ENCODE assay signal across 16 mouse cellular contexts in genomic region chr2:129210089-129210749, GRCm38 (mm10). TPM values are rescaled to one million over a fixed set of nuclear protein-coding genes. Genes with fewer than 3 reads are reported as not detected.
DNase-seq lines count a peak whose midpoint lies in the region; ATAC-seq and TF ChIP-seq lines count a peak whose summit lies in the region.
"Had no signal": no experiment of that assay in that cellular context is flagged by ENCODE, and none has a peak within 500 bp of the region (broad histone marks: within the 10 kb centered on the region; RNA-seq: fewer than 3 reads in every experiment).

No protein-coding gene starts in this region.

- H3K36me3 ChIP-seq in kidney, adult 2 months (ENCODE audit: control insufficient read depth, insufficient read depth, low read length) = peaks cover 10% of the 10 kb centered on the region
- H3K36me3 ChIP-seq in liver, embryonic 13.5 days = peaks cover 84% of the 10 kb centered on the region
- peaks cover 79% of the 10 kb centered on the region for H3K36me3 ChIP-seq in hindbrain, embryonic 14.5 days (replicated peaks; ENCODE audit: control insufficient read depth, insufficient read depth)

- ATAC-seq in liver, embryonic 13.5 days (ENCODE audit: low read depth) = no peak
- no peak for ATAC-seq in hindbrain, embryonic 14.5 days (ENCODE audit: low FRiP score)
- ATAC-seq: forebrain, embryonic 16.5 days; intestine, embryonic 16.5 days had no signal

- peak; percentile 35 for DNase-seq in adrenal gland, postnatal 10 days
- DNase-seq in adrenal gland, adult (ENCODE audit: inconsistent age in 2 of 2, low spot score in 1 of 2) = no peak
- DNase-seq in kidney, adult 2 months = peak; percentile 59
- no peak for DNase-seq in kidney, postnatal 4 days
- DNase-seq in NIH3T3 (ENCODE audit: low read depth) = peak; percentile 80
- DNase-seq in liver, embryonic 13.5 days = no peak
- no peak for DNase-seq in urinary bladder, postnatal 36 days (ENCODE audit: low spot score in 2 of 2)
- no peak for DNase-seq in hindbrain, embryonic 14.5 days (ENCODE audit: low spot score)
- DNase-seq: cerebellum, postnatal 25 days; heart, adult 2 months; heart, postnatal 10 days had no signal

- no peak for TF ChIP-seq POLR2A in kidney, adult 2 months (IDR thresholded peaks at IDR 0.05; ENCODE audit: low read depth, low read length)

- H3K4me3 ChIP-seq in kidney, adult 2 months (ENCODE audit: insufficient read depth, low read depth, low read length) = no peak overlapping the region
- H3K4me3 ChIP-seq in liver, embryonic 13.5 days (replicated peaks) = no peak overlapping the region
- no peak overlapping the region for H3K4me3 ChIP-seq in hindbrain, embryonic 14.5 days (replicated peaks; ENCODE audit: low read length)
- H3K4me3 ChIP-seq: heart, adult 2 months; hindbrain, embryonic 15.5 days; limb, embryonic 15.5 days; megakaryocyte, embryonic 14.5 days had no signal

- no peak overlapping the region for H3K27ac ChIP-seq in kidney, adult 2 months (ENCODE audit: insufficient read depth, low read depth, low read length)
- peak overlapping the region; percentile 90 for H3K27ac ChIP-seq in liver, embryonic 13.5 days
- no peak overlapping the region for H3K27ac ChIP-seq in hindbrain, embryonic 14.5 days
- H3K27ac ChIP-seq: heart, adult 2 months; hindbrain, embryonic 15.5 days; limb, embryonic 15.5 days had no signal

- WGBS in kidney, adult 2 months = 75% methylated on average over 8 of the region's 8 CpGs
- WGBS in liver, embryonic 13.5 days (ENCODE audit: insufficient replicate concordance) = 88% methylated on average over 8 of the region's 8 CpGs
- WGBS in hindbrain, embryonic 14.5 days = 95% methylated on average over 8 of the region's 8 CpGs

- no peak for TF ChIP-seq CTCF in kidney, adult 2 months (conservative IDR thresholded peaks at IDR 0.05; ENCODE audit: insufficient read depth, insufficient read length, low read depth, low read length)

- no peaks in the 10 kb centered on the region for H3K9me3 ChIP-seq in liver, embryonic 13.5 days (replicated peaks)
- H3K9me3 ChIP-seq in hindbrain, embryonic 14.5 days (ENCODE audit: control insufficient read depth, low read length) = no peaks in the 10 kb centered on the region
- H3K9me3 ChIP-seq: hindbrain, embryonic 15.5 days; limb, embryonic 15.5 days; megakaryocyte, embryonic 14.5 days had no signal

- H3K9ac ChIP-seq in liver, embryonic 13.5 days = peak overlapping the region; percentile 30; the same call in 1 of the 2 replicates
- H3K9ac ChIP-seq in hindbrain, embryonic 14.5 days = no peak overlapping the region
- H3K9ac ChIP-seq: hindbrain, embryonic 15.5 days; limb, embryonic 15.5 days had no signal

- H3K4me2 ChIP-seq in liver, embryonic 13.5 days = no peak overlapping the region
- no peak overlapping the region for H3K4me2 ChIP-seq in hindbrain, embryonic 14.5 days (replicated peaks)
- H3K4me2 ChIP-seq: hindbrain, embryonic 15.5 days; limb, embryonic 15.5 days had no signal

- peaks cover 11% of the 10 kb centered on the region; the same call in 1 of the 2 replicates for H3K4me1 ChIP-seq in kidney, adult 2 months (ENCODE audit: control insufficient read depth, insufficient read depth, low read length)
- peaks cover 95% of the 10 kb centered on the region for H3K4me1 ChIP-seq in liver, embryonic 13.5 days (replicated peaks)
- H3K4me1 ChIP-seq in hindbrain, embryonic 14.5 days (replicated peaks; ENCODE audit: control insufficient read depth, insufficient read depth, low read length) = no peaks in the 10 kb centered on the region
- H3K4me1 ChIP-seq: hindbrain, embryonic 15.5 days; limb, embryonic 15.5 days had no signal

- H3K27me3 ChIP-seq in kidney, adult 2 months (replicated peaks; ENCODE audit: control insufficient read depth, insufficient read depth, low read length) = no peaks in the 10 kb centered on the region
- H3K27me3 ChIP-seq in liver, embryonic 13.5 days = no peaks in the 10 kb centered on the region
- no peaks in the 10 kb centered on the region for H3K27me3 ChIP-seq in hindbrain, embryonic 14.5 days (ENCODE audit: control insufficient read depth, insufficient read depth, low read length)
- H3K27me3 ChIP-seq: hindbrain, embryonic 15.5 days; limb, embryonic 15.5 days; megakaryocyte, embryonic 14.5 days had no signal

RNA-seq across cellular contexts. Expression of gene Slc20a1, which starts 11.7 kb away (rescaled TPM):
- 10 to 100 TPM; 19.0 to 19.9 TPM for total RNA-seq in adrenal gland, postnatal 10 days (2021)
- 14.0 and 14.7 TPM in 2 replicates for polyA plus RNA-seq in kidney, adult 2 months (2012; rRNA removed)
- polyA plus RNA-seq in liver, embryonic 13.5 days (2015; fragmentation: Nextera tagmentation; extraction: Ambion mirVana) = 48.6 and 55.8 TPM in 2 replicates
- 50.7 and 56.3 TPM in 2 replicates for polyA plus RNA-seq in hindbrain, embryonic 14.5 days (2014; fragmentation: Nextera tagmentation; extraction: Ambion mirVana)

Comparison
In these comparisons a context has a peak if more than half of its experiments do, and no peak if none do; other contexts are left out.
1. DNase-seq: peak in adrenal gland, postnatal 10 days (single experiment), kidney, adult 2 months (single experiment) and NIH3T3 (single experiment); none in adrenal gland, adult (0 of 2), kidney, postnatal 4 days (0 of 2), liver, embryonic 13.5 days (single experiment), urinary bladder, postnatal 36 days (0 of 2) and hindbrain, embryonic 14.5 days (single experiment).